Mouse (Mus musculus) forebrain, embryonic 16.5 days (tissue): ENCODE data around the gene 2610528A11Rik. TPM values are rescaled to one million over a fixed set of nuclear protein-coding genes. Genes with fewer than 3 reads are reported as not detected.

ENCODE experiments used
- ATAC-seq: fragments of 200-750 bp; cut with Nextera tagmentation; 2 replicates; pipeline ENCODE4 v1.8.0; 2017; ENCODE audit warnings: mild to moderate bottlenecking, moderate library complexity
- H3K27ac ChIP-seq: fragments of 300-500 bp; sonication (generic); 2 replicates; pipeline ENCODE4 v1.5.1; 2014; ENCODE audit warnings: low read length, control low read depth
- H3K27me3 ChIP-seq: fragments of 300-500 bp; sonication (generic); replicated peaks from 2 replicates; pipeline ENCODE4 v1.6.1; 2014; ENCODE audit warnings: low read length; ENCODE audit not compliant: control insufficient read depth, insufficient read depth
- H3K36me3 ChIP-seq: fragments of 300-500 bp; sonication (generic); 2 replicates; pipeline ENCODE4 v1.6.1; 2014; ENCODE audit not compliant: control insufficient read depth, insufficient read depth
- H3K4me1 ChIP-seq: fragments of 300-500 bp; sonication (generic); replicated peaks from 2 replicates; pipeline ENCODE4 v1.6.1; 2014; ENCODE audit warnings: low read length; ENCODE audit not compliant: control insufficient read depth, insufficient read depth
- H3K4me2 ChIP-seq: fragments of 300-500 bp; sonication (generic); 2 replicates; pipeline ENCODE4 v1.6.1; 2014; ENCODE audit warnings: mild to moderate bottlenecking, low read length, control low read depth
- H3K4me3 ChIP-seq: fragments of 300-500 bp; sonication (generic); replicated peaks from 2 replicates; pipeline ENCODE4 v1.5.1; 2014; ENCODE audit warnings: mild to moderate bottlenecking, low read length, control low read depth
- H3K9ac ChIP-seq: fragments of 300-500 bp; sonication (generic); replicated peaks from 2 replicates; pipeline ENCODE4 v1.6.1; 2014; ENCODE audit warnings: low read depth, low read length, control low read depth
- H3K9me3 ChIP-seq: fragments of 300-500 bp; sonication (generic); 2 replicates; pipeline ENCODE4 v1.6.1; 2016; ENCODE audit warnings: low read length; ENCODE audit not compliant: control insufficient read depth
- WGBS: fragments of 180-500 bp; shearing (Covaris S2); extraction: QIAGEN DNeasy Blood & Tissue Kit; methylation state at CpG from one replicate; pipeline ENCODE4 v1.1.7; 2014; 5-methylcytosine and 5-hydroxymethylcytosine counted together
- polyA plus RNA-seq: library from polyadenylated mRNA; unstranded; fragments of >200 nt; fragmentation: Nextera tagmentation; extraction: Ambion mirVana; gene quantifications from 2 replicates; pipeline ENCODE4 v1.2.1, GENCODE M21; 2015

2610528A11Rik gene
- polyA plus RNA-seq, 1 experiment from 2014 or later: not detected

DNA sequence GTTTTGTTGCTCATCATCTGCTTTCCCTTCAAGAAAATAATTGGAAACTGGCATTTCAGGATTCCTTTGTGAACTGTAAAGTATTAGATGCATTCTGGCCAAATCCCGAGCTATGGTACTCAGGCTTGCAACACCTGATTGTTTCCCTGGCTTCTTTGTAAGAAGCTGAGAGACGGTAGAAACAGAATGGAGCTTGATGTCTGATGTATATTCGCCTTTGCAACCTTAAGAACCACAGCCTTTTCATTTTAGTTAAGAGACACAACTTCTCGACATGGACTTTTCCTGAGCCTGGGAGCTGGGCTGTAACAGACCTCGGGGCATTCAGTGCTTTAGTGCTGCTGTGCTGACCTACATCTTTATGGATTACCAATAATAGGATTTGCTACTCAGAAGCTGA lies 46.2 kb downstream of the 2610528A11Rik start, which contains the start of gene Lrit2:
TSS of gene Lrit2 (plus strand) at position 301 of the 400 bp plus-strand sequence.
- 74% methylated on average over 5 of the region's 5 CpGs for WGBS
- Histone ChIP-seq H3K4me1 (no peaks in the 10 kb centered on the region), H3K27me3 (no peaks in the 10 kb centered on the region), H3K9ac (no peak within 1 kb of the TSS), H3K9me3 (no peaks in the 10 kb centered on the region), H3K4me2 (no peak within 1 kb of the TSS), H3K36me3 (no peaks in the 10 kb centered on the region), H3K4me3 (no peak within 1 kb of the TSS), H3K27ac (no peak within 1 kb of the TSS)
- ATAC-seq: no peak

GRCm38 (mm10) chr14:37066636-37067035 lies 47.2 kb downstream of the 2610528A11Rik start:
- Histone ChIP-seq H3K4me1 (no peaks in the 10 kb centered on the region), H3K27me3 (no peaks in the 10 kb centered on the region), H3K4me2 (no peak overlapping the region), H3K9me3 (no peaks in the 10 kb centered on the region), H3K27ac (no peak overlapping the region), H3K4me3 (no peak overlapping the region), H3K9ac (no peak overlapping the region), H3K36me3 (no peaks in the 10 kb centered on the region)
- ATAC-seq: no peak
- 47% methylated on average over 2 of the region's 2 CpGs for WGBS

DNA sequence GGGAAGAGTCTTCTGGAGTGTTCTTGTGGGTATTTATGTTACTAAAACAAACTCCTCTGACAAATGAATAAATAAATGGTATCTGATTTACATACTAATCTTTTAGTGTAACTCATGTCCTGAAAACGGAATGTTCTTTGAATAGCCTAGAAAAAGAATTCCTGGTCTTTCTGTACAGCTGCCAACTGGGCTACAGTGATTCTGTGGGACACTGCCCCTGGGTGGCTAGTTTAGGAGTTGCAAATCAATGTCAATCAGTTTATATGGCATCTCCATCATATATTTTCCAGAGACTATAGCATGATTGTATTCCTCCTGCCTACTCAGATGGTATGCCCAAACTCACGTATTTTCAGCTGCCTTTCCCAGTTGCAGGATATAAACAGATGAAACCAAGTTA lies 49.0 kb downstream of the 2610528A11Rik start:
- H3K4me1 ChIP-seq: no peaks in the 10 kb centered on the region
- no peak overlapping the region for H3K4me2 ChIP-seq
- no peak overlapping the region for H3K4me3 ChIP-seq
- H3K27me3 ChIP-seq: no peaks in the 10 kb centered on the region
- H3K36me3 ChIP-seq: no peaks in the 10 kb centered on the region
- no peak overlapping the region for H3K9ac ChIP-seq
- 54% methylated on average over 2 of the region's 2 CpGs for WGBS
- no peaks in the 10 kb centered on the region for H3K9me3 ChIP-seq
- no peak for ATAC-seq
- H3K27ac ChIP-seq: no peak overlapping the region

Other genes with a start within 250 kb of the 2610528A11Rik start
- 94.7 and 97.2 TPM in 2 replicates for gene Ccser2, start 145.2 kb downstream of the 2610528A11Rik start, polyA plus RNA-seq
- gene Rgr, start 65.1 kb downstream of the 2610528A11Rik start, polyA plus RNA-seq: not detected in 2 replicates
- not detected in 2 replicates for gene Lrit1, start 59.2 kb downstream of the 2610528A11Rik start, polyA plus RNA-seq
- gene Lrit2, start 46.1 kb downstream of the 2610528A11Rik start, polyA plus RNA-seq: not detected in 2 replicates
- gene Cdhr1, start 15.7 kb downstream of the 2610528A11Rik start, polyA plus RNA-seq: 3.7 and 5.2 TPM in 2 replicates
- 188 and 221 TPM in 2 replicates for gene Ghitm, start 21.2 kb upstream of the 2610528A11Rik start, polyA plus RNA-seq